Mouse (Mus musculus): ENCODE data around the gene Rundc3a.

DNA sequence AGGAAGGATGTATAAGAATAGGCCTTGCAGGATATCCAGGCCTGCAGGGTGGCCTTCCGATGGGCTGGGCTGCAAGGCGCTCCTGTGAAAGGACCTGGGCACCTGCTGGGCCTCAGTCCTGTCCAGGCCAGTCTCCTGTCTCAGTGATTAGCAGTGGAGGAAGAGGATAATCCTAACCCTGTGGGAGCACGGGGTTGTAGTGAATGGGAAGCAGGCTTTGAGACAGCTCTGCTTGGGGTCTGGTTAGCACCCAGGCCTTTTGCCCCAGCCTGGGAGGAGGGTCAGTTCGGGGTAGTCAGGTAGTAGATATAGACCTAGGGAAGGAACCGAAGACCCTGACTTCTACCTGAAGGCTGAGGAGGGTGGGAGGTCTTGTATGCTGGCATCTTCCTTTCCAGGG, 45.5 kb upstream of the Rundc3a start:
- TF ChIP-seq CTCF (IDR thresholded peaks at IDR 0.05; ENCODE audit: extremely low read depth, insufficient read depth, insufficient read length, insufficient replicate concordance) (no peak), POLR2A (IDR thresholded peaks at IDR 0.05; ENCODE audit: low read depth, low read length) (no peak)
